Mouse (Mus musculus): Measurements from ENCODE around the gene Cxcl5. TPM values are rescaled to one million over a fixed set of nuclear protein-coding genes. Genes with fewer than 3 reads are reported as not detected.

The Cxcl5 gene
- polyA plus RNA-seq, 1 experiment from 2014 or later: 0.07 TPM

DNA sequence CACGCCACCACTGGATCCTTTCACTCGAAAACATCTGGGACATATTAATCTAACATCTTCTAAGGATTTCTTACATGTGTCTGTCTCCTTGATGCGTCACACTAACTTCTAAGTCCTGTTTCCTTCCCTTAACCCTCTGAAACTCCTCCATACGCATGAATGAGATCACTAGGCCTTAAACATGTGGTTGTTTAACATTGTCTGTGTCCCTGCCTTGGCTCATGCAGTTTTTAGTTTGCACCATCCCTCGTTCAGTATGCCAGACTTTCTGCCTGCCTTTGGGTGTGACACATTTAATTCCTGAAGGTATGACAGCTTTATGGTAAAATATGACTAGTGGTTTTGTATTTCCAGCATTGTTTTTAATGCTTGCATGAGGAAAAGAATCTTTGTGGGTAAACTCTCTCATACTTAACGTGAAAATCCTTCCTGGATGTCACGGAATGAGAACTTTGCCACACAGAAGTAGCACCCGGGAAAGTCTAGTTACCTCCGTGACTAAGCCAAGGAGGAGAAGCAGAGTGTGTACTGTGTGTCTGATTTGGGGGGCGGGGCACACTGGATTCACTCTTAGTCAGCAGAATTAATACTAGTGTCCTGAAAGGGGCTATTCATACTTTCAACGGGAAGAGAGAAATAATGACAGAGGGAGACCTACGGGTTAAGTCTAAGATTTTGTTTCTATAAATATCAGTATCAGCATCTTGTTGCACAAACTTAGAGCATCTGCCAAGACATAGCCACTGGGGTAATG, 4.9 kb downstream of the Cxcl5 start:
- H3K4me2 ChIP-seq (ENCODE audit: low read length): no peak overlapping the region
- ATAC-seq (replicated peaks; ENCODE audit: low FRiP score, low read depth) (no peak), DNase-seq (ENCODE audit: low spot score) (no peak)
- H3K4me1 ChIP-seq (replicated peaks; ENCODE audit: insufficient read depth, low read length): peaks cover 4% of the 10 kb centered on the region; the same call in 1 of the 2 replicates
- no peak overlapping the region for H3K9ac ChIP-seq (ENCODE audit: low read depth, low read length)
- 78% methylated on average over 12 of the region's 12 CpGs for WGBS
- H3K27ac ChIP-seq: no peak overlapping the region
- no peak overlapping the region for H3K4me3 ChIP-seq (replicated peaks; ENCODE audit: low read depth, low read length)
- H3K36me3 ChIP-seq (ENCODE audit: insufficient read depth, low read length): no peaks in the 10 kb centered on the region
- TF ChIP-seq CTCF (IDR thresholded peaks at IDR 0.05; ENCODE audit: low read depth): no peak
- H3K9me3 ChIP-seq (replicated peaks; ENCODE audit: low read length): no peaks in the 10 kb centered on the region
- H3K27me3 ChIP-seq (ENCODE audit: insufficient read depth, low read length): peaks cover 5% of the 10 kb centered on the region

DNA sequence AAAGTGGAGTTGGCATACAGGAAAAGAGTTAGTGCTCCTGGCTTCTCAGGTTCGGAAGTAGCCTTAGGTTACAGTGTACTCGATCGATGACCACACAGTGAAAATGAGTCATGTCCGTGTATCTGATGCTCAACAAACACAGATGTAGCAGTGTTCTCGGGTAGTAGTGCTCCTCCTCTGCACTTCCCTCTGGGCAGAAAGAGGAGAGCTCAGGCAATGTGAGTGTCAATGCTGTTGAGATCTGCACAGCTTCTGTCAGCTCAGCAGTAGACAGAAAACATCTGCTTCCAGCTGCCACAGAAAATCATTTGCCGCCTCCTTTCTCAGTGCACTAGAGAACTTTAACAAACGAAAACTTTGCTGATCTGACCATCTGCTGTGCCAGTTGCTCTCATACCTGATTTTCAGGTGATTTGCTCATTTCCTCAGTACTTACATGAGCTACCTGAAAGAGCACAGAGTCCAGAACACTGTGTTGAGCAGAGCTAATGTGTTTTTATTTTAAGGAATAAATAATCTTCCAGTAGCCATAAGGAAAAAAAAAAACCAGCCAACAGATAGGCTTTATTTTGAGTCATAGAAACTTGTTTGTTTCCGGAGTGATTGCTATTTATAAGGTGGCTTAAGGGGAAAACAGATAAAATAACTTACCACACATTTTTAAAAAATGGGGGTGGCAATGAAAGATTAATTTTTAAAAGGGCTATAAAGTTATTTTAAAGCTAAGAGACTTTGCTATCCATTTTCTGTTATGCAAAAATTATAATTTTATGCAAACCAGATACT, 6.9 kb downstream of the Cxcl5 start:
- ATAC-seq (replicated peaks; ENCODE audit: low FRiP score, low read depth): no peak
- Histone ChIP-seq H3K27ac (no peak overlapping the region), H3K27me3 (ENCODE audit: insufficient read depth, low read length) (no peaks in the 10 kb centered on the region), H3K4me1 (replicated peaks; ENCODE audit: insufficient read depth, low read length) (no peaks in the 10 kb centered on the region), H3K4me2 (ENCODE audit: low read length) (no peak overlapping the region), H3K9ac (ENCODE audit: low read depth, low read length) (no peak overlapping the region), H3K36me3 (ENCODE audit: insufficient read depth, low read length) (no peaks in the 10 kb centered on the region), H3K9me3 (replicated peaks; ENCODE audit: low read length) (no peaks in the 10 kb centered on the region), H3K4me3 (replicated peaks; ENCODE audit: low read depth, low read length) (no peak overlapping the region)
- TF ChIP-seq CTCF (IDR thresholded peaks at IDR 0.05; ENCODE audit: low read depth): no peak
- DNase-seq (ENCODE audit: low spot score): peak; percentile 47
- WGBS: 28% methylated on average over 8 of the region's 8 CpGs

DNA sequence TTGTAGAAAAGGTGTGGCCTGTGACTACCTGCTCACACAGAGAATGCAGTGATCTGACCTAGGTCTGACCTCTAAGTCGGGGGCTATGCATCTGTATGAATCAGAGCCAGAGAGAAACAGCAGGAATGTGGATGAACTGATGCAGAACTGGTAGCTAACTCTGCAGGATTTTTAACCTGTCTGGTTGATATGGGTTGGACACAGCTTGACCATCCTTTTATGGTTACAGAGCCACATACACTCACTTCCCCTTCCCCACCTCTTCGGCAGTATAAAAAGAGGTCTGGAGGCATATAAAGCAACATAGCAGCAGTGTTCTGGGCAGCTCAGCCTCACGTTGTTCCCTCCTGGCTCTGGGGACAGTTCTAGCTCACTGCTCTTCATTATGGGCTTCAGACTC, 9.1 kb downstream of the Cxcl5 start, which contains the start of gene Ppbp:
Gene Ppbp (plus strand): TSS at position 301 of the 400 bp plus-strand sequence.
- Histone ChIP-seq H3K4me2 (ENCODE audit: low read length) (no peak within 1 kb of the TSS), H3K9me3 (replicated peaks; ENCODE audit: low read length) (no peaks in the 10 kb centered on the region), H3K4me3 (replicated peaks; ENCODE audit: low read depth, low read length) (no peak within 1 kb of the TSS), H3K27ac (no peak within 1 kb of the TSS), H3K27me3 (ENCODE audit: insufficient read depth, low read length) (no peaks in the 10 kb centered on the region), H3K4me1 (replicated peaks; ENCODE audit: insufficient read depth, low read length) (no peaks in the 10 kb centered on the region), H3K9ac (ENCODE audit: low read depth, low read length) (no peak within 1 kb of the TSS), H3K36me3 (ENCODE audit: insufficient read depth, low read length) (no peaks in the 10 kb centered on the region)
- TF ChIP-seq CTCF (IDR thresholded peaks at IDR 0.05; ENCODE audit: low read depth): no peak
- ATAC-seq (replicated peaks; ENCODE audit: low FRiP score, low read depth) (no peak), DNase-seq (ENCODE audit: low spot score) (no peak)
- 39% methylated on average over 3 of the region's 3 CpGs for WGBS

DNA sequence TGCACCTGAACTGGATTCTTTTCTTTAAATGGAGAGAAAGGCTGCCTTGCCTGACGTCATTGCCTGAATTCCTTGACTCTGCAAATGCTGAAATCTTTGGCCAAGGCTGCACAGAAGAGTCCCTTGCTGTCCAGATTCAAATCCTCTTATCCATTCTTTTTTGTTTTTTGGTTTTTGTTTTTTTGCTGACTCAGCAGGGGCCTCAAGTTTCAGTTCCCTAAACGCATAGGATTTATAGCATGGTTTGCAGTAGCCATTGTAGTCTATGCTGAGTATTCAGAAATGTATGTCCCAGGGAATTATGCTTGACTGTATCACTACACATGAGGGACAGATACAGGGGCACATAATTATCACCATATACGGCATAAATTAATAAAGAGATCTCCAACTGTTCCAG, 12.2 kb downstream of the Cxcl5 start:
- no peak for ATAC-seq (replicated peaks; ENCODE audit: low FRiP score, low read depth)
- H3K4me1 ChIP-seq (replicated peaks; ENCODE audit: insufficient read depth, low read length): no peaks in the 10 kb centered on the region
- TF ChIP-seq CTCF (IDR thresholded peaks at IDR 0.05; ENCODE audit: low read depth): no peak
- H3K9me3 ChIP-seq (replicated peaks; ENCODE audit: low read length): no peaks in the 10 kb centered on the region
- H3K36me3 ChIP-seq (ENCODE audit: insufficient read depth, low read length): no peaks in the 10 kb centered on the region
- no peak overlapping the region for H3K9ac ChIP-seq (ENCODE audit: low read depth, low read length)
- H3K4me2 ChIP-seq (ENCODE audit: low read length): no peak overlapping the region
- WGBS: 66% methylated on average over 3 of the region's 3 CpGs
- no peak overlapping the region for H3K4me3 ChIP-seq (replicated peaks; ENCODE audit: low read depth, low read length)
- H3K27me3 ChIP-seq (ENCODE audit: insufficient read depth, low read length): no peaks in the 10 kb centered on the region
- no peak overlapping the region for H3K27ac ChIP-seq
- DNase-seq (ENCODE audit: low spot score): no peak

DNA sequence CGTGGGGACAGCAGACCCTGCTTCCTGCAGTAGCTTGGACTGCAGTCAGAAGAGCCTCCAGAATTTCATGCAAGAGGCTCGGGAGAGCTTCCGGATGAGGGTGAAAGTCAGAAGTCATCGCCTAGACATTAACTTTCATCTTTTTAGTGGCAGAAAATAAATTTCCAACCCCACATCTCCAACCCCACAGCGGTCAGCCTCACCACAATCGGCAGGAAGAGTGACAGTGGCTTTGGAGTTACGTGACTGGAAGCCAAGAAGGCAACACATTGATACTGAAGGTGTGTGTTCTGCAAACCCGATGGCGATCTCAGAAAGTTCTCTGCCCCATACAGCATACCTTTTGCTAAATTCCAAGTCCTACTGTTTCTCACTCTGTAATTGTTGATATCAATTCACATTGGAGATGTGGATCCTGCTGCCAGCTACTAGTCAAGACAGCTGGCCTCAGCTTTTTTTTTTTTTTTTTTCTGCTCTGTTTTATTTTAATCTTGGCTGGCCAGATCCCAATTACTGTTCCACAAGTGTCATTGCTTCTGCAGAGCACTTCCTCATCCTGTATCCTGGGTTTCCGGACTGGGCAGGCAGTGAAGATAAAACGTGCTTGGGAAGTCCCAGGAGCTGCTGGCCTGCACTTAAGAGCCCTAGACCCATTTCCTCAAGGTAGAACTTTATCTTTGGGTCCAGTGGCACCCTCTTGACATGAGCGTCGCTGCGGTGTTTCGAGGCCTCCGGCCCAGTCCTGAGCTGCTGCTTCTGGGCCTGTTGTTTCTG, 12.9 kb downstream of the Cxcl5 start, which contains the start of gene Pf4:
Gene Pf4 (plus strand): TSS at position 556 of the 774 bp plus-strand sequence.
- H3K36me3 ChIP-seq (ENCODE audit: insufficient read depth, low read length): no peaks in the 10 kb centered on the region
- WGBS: 64% methylated on average over 16 of the region's 16 CpGs
- no peaks in the 10 kb centered on the region for H3K9me3 ChIP-seq (replicated peaks; ENCODE audit: low read length)
- H3K27ac ChIP-seq: no peak within 1 kb of the TSS
- TF ChIP-seq CTCF (IDR thresholded peaks at IDR 0.05; ENCODE audit: low read depth): no peak
- H3K9ac ChIP-seq (ENCODE audit: low read depth, low read length): no peak within 1 kb of the TSS
- H3K4me1 ChIP-seq (replicated peaks; ENCODE audit: insufficient read depth, low read length): no peaks in the 10 kb centered on the region
- no peak for ATAC-seq (replicated peaks; ENCODE audit: low FRiP score, low read depth)
- H3K27me3 ChIP-seq (ENCODE audit: insufficient read depth, low read length): no peaks in the 10 kb centered on the region
- no peak within 1 kb of the TSS for H3K4me3 ChIP-seq (replicated peaks; ENCODE audit: low read depth, low read length)
- peak; percentile 60 for DNase-seq (ENCODE audit: low spot score)
- H3K4me2 ChIP-seq (ENCODE audit: low read length): peak within 1 kb of the TSS; percentile 23; the same call in 1 of the 2 replicates

DNA sequence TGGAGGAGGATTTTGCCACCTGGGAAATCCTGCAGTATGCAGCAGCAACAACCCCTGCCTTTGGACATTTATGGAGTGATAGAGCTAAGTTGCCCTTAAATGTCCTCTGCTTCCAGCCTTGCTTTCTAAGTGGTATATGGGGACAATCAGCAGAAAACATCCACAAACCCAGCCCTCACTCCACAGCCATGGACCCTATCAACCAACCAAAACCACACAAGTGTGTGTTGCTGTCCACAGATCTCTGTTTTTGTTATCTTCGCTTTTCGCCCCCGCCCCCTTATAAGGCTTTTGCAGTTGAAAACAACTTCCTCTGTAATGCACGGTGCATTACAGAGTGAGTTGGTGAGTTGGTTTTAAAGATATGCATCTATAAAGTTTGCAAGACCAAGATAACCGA, 16.4 kb downstream of the Cxcl5 start:
- Histone ChIP-seq H3K36me3 (ENCODE audit: insufficient read depth, low read length) (no peaks in the 10 kb centered on the region), H3K27ac (no peak overlapping the region), H3K9ac (ENCODE audit: low read depth, low read length) (no peak overlapping the region), H3K27me3 (ENCODE audit: insufficient read depth, low read length) (no peaks in the 10 kb centered on the region), H3K9me3 (replicated peaks; ENCODE audit: low read length) (no peaks in the 10 kb centered on the region), H3K4me3 (replicated peaks; ENCODE audit: low read depth, low read length) (no peak overlapping the region), H3K4me1 (replicated peaks; ENCODE audit: insufficient read depth, low read length) (no peaks in the 10 kb centered on the region), H3K4me2 (ENCODE audit: low read length) (no peak overlapping the region)
- ATAC-seq (replicated peaks; ENCODE audit: low FRiP score, low read depth) (no peak), DNase-seq (ENCODE audit: low spot score) (no peak)
- no peak for TF ChIP-seq CTCF (IDR thresholded peaks at IDR 0.05; ENCODE audit: low read depth)
- WGBS: 84% methylated on average over 5 of the region's 5 CpGs
